Mouse (Mus musculus): ENCODE measurements around the gene Ifi205. TPM values are rescaled to one million over a fixed set of nuclear protein-coding genes. Genes with fewer than 3 reads are reported as not detected.

Gene Ifi205
- total RNA-seq, 2 experiments from 2014 or later = 7.5 to 17.1 TPM

- no peak for DNase-seq (ENCODE audit: low spot score)
These were observed 54.0 kb downstream of the Ifi205 start for GRCm38 (mm10) chr1:173977622-173978021.

- DNase-seq (ENCODE audit: low spot score) = peak; percentile 30
These were observed 58.5 kb downstream of the Ifi205 start for GRCm38 (mm10) chr1:173973111-173973510.

Other genes starting within 250 kb of the Ifi205 start
- 1 to 10 TPM; 2.7 to 3.1 TPM for gene Ifi211, start 118.8 kb downstream of the Ifi205 start, total RNA-seq (2021)
- gene Mndal, start 89.3 kb downstream of the Ifi205 start, total RNA-seq (2021) = 1 to 10 TPM; 1.6 to 3.7 TPM
- 1 to 10 TPM; 2.7 to 3.7 TPM for gene Ifi203, start 89.1 kb downstream of the Ifi205 start, total RNA-seq (2021)
- not detected for gene Ifi202b, start 49.1 kb downstream of the Ifi205 start, total RNA-seq (2021)
- gene Olfr433, start 8.9 kb upstream of the Ifi205 start, total RNA-seq (2021) = not detected
- gene Olfr432, start 17.4 kb upstream of the Ifi205 start, total RNA-seq (2021) = not detected
- not detected for gene Olfr430, start 34.8 kb upstream of the Ifi205 start, total RNA-seq (2021)
- gene Olfr429, start 52.5 kb upstream of the Ifi205 start, total RNA-seq (2021) = not detected
- gene Olfr427, start 65.1 kb upstream of the Ifi205 start, total RNA-seq (2021) = not detected
- gene Olfr231, start 89.4 kb upstream of the Ifi205 start, total RNA-seq (2021) = not detected
- not detected for gene Olfr424, start 99.7 kb upstream of the Ifi205 start, total RNA-seq (2021)
- gene Olfr420, start 123.8 kb upstream of the Ifi205 start, total RNA-seq (2021) = not detected
- gene Spta1, start 141.0 kb upstream of the Ifi205 start, total RNA-seq (2021) = under 1 TPM; 0.07 TPM
- gene Olfr419, start 220.3 kb upstream of the Ifi205 start, total RNA-seq (2021) = not detected

Measured in gastrocnemius, adult 18-20 months (tissue).